Comparison of ENCODE assay signal across 22 mouse cellular contexts in the genomic region with DNA sequence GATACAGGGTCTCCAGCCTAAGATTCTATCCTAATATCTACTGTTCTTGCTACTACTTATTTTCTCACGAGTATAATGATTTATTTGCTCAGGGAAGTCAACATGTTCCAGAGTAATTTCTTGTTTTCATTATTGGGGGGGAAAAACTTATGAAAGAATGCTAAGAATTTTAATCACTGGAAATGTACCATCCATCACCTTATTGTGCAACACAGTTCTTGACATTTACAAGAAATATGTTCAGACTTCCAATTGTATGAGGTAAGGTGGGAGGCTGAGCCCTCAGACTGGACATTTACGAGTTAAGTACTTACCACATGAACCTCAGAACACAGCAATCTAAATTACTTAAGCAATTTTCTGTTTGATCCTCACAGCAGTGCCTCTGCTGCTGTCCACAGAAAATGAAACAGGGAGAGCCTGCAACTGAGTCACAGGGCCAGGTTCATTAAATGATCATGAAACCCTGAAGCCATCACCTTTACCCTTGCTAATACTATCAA.
DNase-seq lines count a peak whose midpoint lies in the region; ATAC-seq and TF ChIP-seq lines count a peak whose summit lies in the region.
"Had no signal": no experiment of that assay in that cellular context is flagged by ENCODE, and none has a peak within 500 bp of the region (broad histone marks: within the 10 kb centered on the region; RNA-seq: fewer than 3 reads in every experiment).

No protein-coding gene starts in this region.

- WGBS in kidney, adult 2 months = 31% methylated on average over 2 of the region's 2 CpGs
- WGBS in lung, postnatal 0 days = 28% methylated on average over 2 of the region's 2 CpGs
- WGBS in hindbrain, postnatal 0 days = 62% methylated on average over 2 of the region's 2 CpGs

- H3K79me2 ChIP-seq in C2C12 (ENCODE audit: control insufficient read depth, insufficient read depth) = no peaks in the 10 kb centered on the region

- no peaks in the 10 kb centered on the region for H3K79me3 ChIP-seq in C2C12 (ENCODE audit: low read depth)

- no peaks in the 10 kb centered on the region for H3K27me3 ChIP-seq in kidney, adult 2 months (replicated peaks; ENCODE audit: control insufficient read depth, insufficient read depth, low read length)
- H3K27me3 ChIP-seq in lung, postnatal 0 days (replicated peaks; ENCODE audit: insufficient read depth, low read length) = no peaks in the 10 kb centered on the region
- H3K27me3 ChIP-seq in C2C12 (ENCODE audit: control insufficient read depth, insufficient read depth, insufficient read length) = no peaks in the 10 kb centered on the region
- H3K27me3 ChIP-seq in hindbrain, postnatal 0 days (ENCODE audit: insufficient read depth, low read length) = no peaks in the 10 kb centered on the region
- H3K27me3 ChIP-seq: embryonic facial prominence, embryonic 13.5 days; heart, embryonic 15.5 days had no signal

- no peaks in the 10 kb centered on the region for H3K36me3 ChIP-seq in kidney, adult 2 months (ENCODE audit: control insufficient read depth, insufficient read depth, low read length)
- H3K36me3 ChIP-seq in lung, postnatal 0 days (ENCODE audit: insufficient read depth, low read length) = no peaks in the 10 kb centered on the region
- no peaks in the 10 kb centered on the region for H3K36me3 ChIP-seq in C2C12 (ENCODE audit: control insufficient read depth, insufficient read depth)
- no peaks in the 10 kb centered on the region for H3K36me3 ChIP-seq in hindbrain, postnatal 0 days (ENCODE audit: insufficient read depth, low read length)
- H3K36me3 ChIP-seq: embryonic facial prominence, embryonic 13.5 days; heart, embryonic 15.5 days; hindbrain, embryonic 10.5 days had no signal

- no peak for TF ChIP-seq EP300 in lung, postnatal 0 days (IDR thresholded peaks at IDR 0.05)

- H3K4me3 ChIP-seq in kidney, adult 2 months (ENCODE audit: insufficient read depth, low read depth, low read length) = no peak overlapping the region
- no peak overlapping the region for H3K4me3 ChIP-seq in lung, postnatal 0 days (ENCODE audit: low read depth, low read length)
- no peak overlapping the region for H3K4me3 ChIP-seq in C2C12 (ENCODE audit: insufficient read depth, poor library complexity, severe bottlenecking)
- no peak overlapping the region for H3K4me3 ChIP-seq in hindbrain, postnatal 0 days (ENCODE audit: low read length)
- H3K4me3 ChIP-seq: embryonic facial prominence, embryonic 13.5 days; heart, adult 2 months; heart, embryonic 15.5 days; hindbrain, embryonic 10.5 days had no signal

- H3K9ac ChIP-seq in lung, postnatal 0 days (replicated peaks; ENCODE audit: low read depth) = no peak overlapping the region
- H3K9ac ChIP-seq in hindbrain, postnatal 0 days (replicated peaks; ENCODE audit: low read length) = no peak overlapping the region
- H3K9ac ChIP-seq: embryonic facial prominence, embryonic 13.5 days; heart, embryonic 15.5 days; hindbrain, embryonic 14.5 days had no signal

- TF ChIP-seq CTCF in kidney, adult 2 months (conservative IDR thresholded peaks at IDR 0.05; ENCODE audit: insufficient read depth, insufficient read length, low read depth, low read length) = no peak
- TF ChIP-seq CTCF in lung, postnatal 0 days (IDR thresholded peaks at IDR 0.05) = no peak
- no peak for TF ChIP-seq CTCF in C2C12 (IDR thresholded peaks at IDR 0.05; ENCODE audit: control insufficient read depth, insufficient read depth, insufficient read length)
- TF ChIP-seq CTCF in hindbrain, postnatal 0 days (IDR thresholded peaks at IDR 0.05; ENCODE audit: low read depth) = no peak

- peak; percentile 19 for DNase-seq in kidney, adult 2 months
- no peak for DNase-seq in kidney, postnatal 4 days
- peak; percentile 33 for DNase-seq in lung, postnatal 0 days (ENCODE audit: low spot score)
- DNase-seq in lung, postnatal 14 days = no peak
- peak; percentile 48 for DNase-seq in fibroblast of lung, adult 2 months (ENCODE audit: low read depth)
- no peak for DNase-seq in hindbrain, postnatal 0 days (ENCODE audit: low spot score)
- DNase-seq in cerebellum, postnatal 14 days = no peak
- DNase-seq: adrenal gland, postnatal 14 days; cerebellum, adult 11-12 months; cerebellum, adult 9-10 months; cerebellum, postnatal 36 days; gastrocnemius, postnatal 10 days; heart, adult 2 months; heart, postnatal 14 days had no signal

- H3K4me1 ChIP-seq in kidney, adult 2 months (ENCODE audit: control insufficient read depth, insufficient read depth, low read length) = no peaks in the 10 kb centered on the region
- H3K4me1 ChIP-seq in lung, postnatal 0 days (ENCODE audit: insufficient read depth, low read depth, low read length) = no peaks in the 10 kb centered on the region
- no peaks in the 10 kb centered on the region for H3K4me1 ChIP-seq in hindbrain, postnatal 0 days (ENCODE audit: insufficient read depth, low read length)
- H3K4me1 ChIP-seq: embryonic facial prominence, embryonic 13.5 days; heart, embryonic 15.5 days had no signal

- no peak for TF ChIP-seq POLR2A in kidney, adult 2 months (IDR thresholded peaks at IDR 0.05; ENCODE audit: low read depth, low read length)

- H3ac ChIP-seq in C2C12 (ENCODE audit: control insufficient read depth, insufficient read length, low read depth) = no peak overlapping the region

- no peak for ATAC-seq in lung, postnatal 0 days
- no peak for ATAC-seq in hindbrain, postnatal 0 days
- ATAC-seq: activated CD4-positive, CD25-positive, alpha-beta regulatory T cell, adult 4 months; forebrain, embryonic 14.5 days had no signal

- no peaks in the 10 kb centered on the region for H3K9me3 ChIP-seq in lung, postnatal 0 days (ENCODE audit: low read length)
- no peaks in the 10 kb centered on the region for H3K9me3 ChIP-seq in hindbrain, postnatal 0 days (ENCODE audit: low read length)
- H3K9me3 ChIP-seq: embryonic facial prominence, embryonic 13.5 days; heart, embryonic 15.5 days; hindbrain, embryonic 10.5 days had no signal

- H3K4me2 ChIP-seq in lung, postnatal 0 days (replicated peaks; ENCODE audit: low read depth, low read length) = no peak overlapping the region
- H3K4me2 ChIP-seq in hindbrain, postnatal 0 days (ENCODE audit: low read depth, low read length) = no peak overlapping the region
- H3K4me2 ChIP-seq: embryonic facial prominence, embryonic 13.5 days; heart, embryonic 11.5 days; heart, embryonic 15.5 days; hindbrain, embryonic 14.5 days had no signal

- H3K27ac ChIP-seq in kidney, adult 2 months (ENCODE audit: insufficient read depth, low read depth, low read length) = no peak overlapping the region
- H3K27ac ChIP-seq in lung, postnatal 0 days (ENCODE audit: low read length) = no peak overlapping the region
- no peak overlapping the region for H3K27ac ChIP-seq in hindbrain, postnatal 0 days
- H3K27ac ChIP-seq: embryonic facial prominence, embryonic 13.5 days; heart, adult 2 months; heart, embryonic 15.5 days; hindbrain, embryonic 10.5 days; hindbrain, embryonic 14.5 days had no signal

TF ChIP-seq in C2C12, 6 proteins besides CTCF, POLR2A, EP300 and RAD21:
- TF ChIP-seq USF1 (IDR thresholded peaks at IDR 0.05; ENCODE audit: low read depth) (no peak), CEBPB (IDR thresholded peaks at IDR 0.05; ENCODE audit: low read depth) (peak; percentile 7)

Comparison
In these comparisons a context has a peak if more than half of its experiments do, and no peak if none do; other contexts are left out.
1. DNase-seq: peak in kidney, adult 2 months (single experiment), lung, postnatal 0 days (single experiment) and fibroblast of lung, adult 2 months (single experiment); none in kidney, postnatal 4 days (0 of 2), lung, postnatal 14 days (single experiment), hindbrain, postnatal 0 days (single experiment) and cerebellum, postnatal 14 days (0 of 2).